Comparison of ENCODE assay signal across 9 mouse cellular contexts in the genomic region with DNA sequence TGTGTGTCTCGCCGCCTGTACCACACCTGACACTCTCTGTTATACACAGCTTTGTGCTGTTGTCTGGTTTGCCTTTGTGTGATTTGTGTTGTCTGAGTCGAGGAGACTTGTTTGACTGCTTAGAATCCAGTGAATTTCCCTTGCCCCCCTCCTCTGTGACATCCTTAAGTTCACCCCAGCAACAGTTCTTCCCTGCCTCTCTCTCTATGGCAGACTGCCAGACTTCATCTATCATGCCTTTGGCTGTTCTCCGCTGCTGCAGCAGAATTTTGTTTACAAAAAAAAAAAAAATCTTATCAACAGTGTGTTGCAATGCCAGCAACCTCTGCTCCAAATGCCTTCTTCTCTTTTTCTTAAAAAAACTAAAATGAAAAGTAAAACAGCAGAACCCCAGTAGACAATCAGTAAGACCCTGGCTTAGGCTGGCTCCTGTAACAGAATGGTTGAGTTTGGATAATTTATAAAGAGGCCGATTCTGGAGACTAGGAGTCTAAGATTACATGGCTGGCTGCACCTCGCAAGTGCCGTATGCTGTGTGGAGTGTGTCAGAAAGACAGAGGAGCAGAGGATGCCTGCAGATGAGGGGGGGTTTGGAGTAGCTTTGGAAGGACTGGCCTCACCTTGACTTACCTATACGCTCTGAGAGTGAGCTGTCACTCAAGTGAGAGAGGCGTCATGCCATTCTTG. TPM values are rescaled to one million over a fixed set of nuclear protein-coding genes. Genes with fewer than 3 reads are reported as not detected.
DNase-seq lines count a peak whose midpoint lies in the region; ATAC-seq and TF ChIP-seq lines count a peak whose summit lies in the region.
"Had no signal": no experiment of that assay in that cellular context is flagged by ENCODE, and none has a peak within 500 bp of the region (broad histone marks: within the 10 kb centered on the region; RNA-seq: fewer than 3 reads in every experiment).

No protein-coding gene starts in this region.

- no peak overlapping the region for H3K27ac ChIP-seq in embryonic facial prominence, embryonic 11.5 days (replicated peaks; ENCODE audit: low read depth, low read length)
- no peak overlapping the region for H3K27ac ChIP-seq in embryonic facial prominence, embryonic 10.5 days (replicated peaks)
- H3K27ac ChIP-seq in heart, postnatal 0 days (ENCODE audit: low read depth): no peak overlapping the region

- peak; percentile 20 for DNase-seq in embryonic facial prominence, embryonic 11.5 days (ENCODE audit: low spot score)
- DNase-seq in embryonic facial prominence, embryonic 10.5 days (ENCODE audit: low spot score): no peak
- DNase-seq in adrenal gland, adult 2 months: peak; percentile 78
- peak; percentile 43 for DNase-seq in heart, postnatal 0 days (ENCODE audit: low spot score)
- DNase-seq in kidney, postnatal 4 days: peak; percentile 52 to 68
- peak; percentile 26 for DNase-seq in skeletal muscle tissue, adult 2 months (ENCODE audit: low read depth, low spot score)
- DNase-seq in frontal cortex, postnatal 10 days (ENCODE audit: low spot score in 2 of 2): no peak
- no peak for DNase-seq in layer of hippocampus, postnatal 25 days (ENCODE audit: extremely low spot score in 1 of 2, low spot score in 1 of 2)

- no peak for TF ChIP-seq EP300 in heart, postnatal 0 days (IDR thresholded peaks at IDR 0.05; ENCODE audit: low read depth)

- no peaks in the 10 kb centered on the region for H3K9me3 ChIP-seq in embryonic facial prominence, embryonic 11.5 days (replicated peaks; ENCODE audit: control insufficient read depth, low read length)
- no peaks in the 10 kb centered on the region for H3K9me3 ChIP-seq in embryonic facial prominence, embryonic 10.5 days
- no peaks in the 10 kb centered on the region for H3K9me3 ChIP-seq in heart, postnatal 0 days (replicated peaks; ENCODE audit: control insufficient read depth, low read length)

- 67% methylated on average over 9 of the region's 9 CpGs for WGBS in embryonic facial prominence, embryonic 11.5 days
- 79% methylated on average over 9 of the region's 9 CpGs for WGBS in embryonic facial prominence, embryonic 10.5 days
- 55% methylated on average over 9 of the region's 9 CpGs for WGBS in heart, postnatal 0 days

- no peaks in the 10 kb centered on the region for H3K27me3 ChIP-seq in embryonic facial prominence, embryonic 11.5 days (ENCODE audit: control insufficient read depth, insufficient read depth, low read length)
- no peaks in the 10 kb centered on the region for H3K27me3 ChIP-seq in embryonic facial prominence, embryonic 10.5 days (replicated peaks; ENCODE audit: low read depth, poor library complexity, severe bottlenecking)
- H3K27me3 ChIP-seq in heart, postnatal 0 days (ENCODE audit: control insufficient read depth, insufficient read depth, low read length): no peaks in the 10 kb centered on the region

- H3K4me3 ChIP-seq in embryonic facial prominence, embryonic 11.5 days (ENCODE audit: low read depth, low read length): no peak overlapping the region
- no peak overlapping the region for H3K4me3 ChIP-seq in embryonic facial prominence, embryonic 10.5 days
- no peak overlapping the region for H3K4me3 ChIP-seq in heart, postnatal 0 days (ENCODE audit: low read depth, low read length)
- H3K4me3 ChIP-seq: myocyte had no signal

- no peak overlapping the region for H3K9ac ChIP-seq in embryonic facial prominence, embryonic 11.5 days (replicated peaks; ENCODE audit: low read length)
- H3K9ac ChIP-seq in heart, postnatal 0 days (replicated peaks; ENCODE audit: low read depth, low read length): no peak overlapping the region

- no peak for TF ChIP-seq CTCF in heart, postnatal 0 days (IDR thresholded peaks at IDR 0.05; ENCODE audit: low read depth)

- ATAC-seq in embryonic facial prominence, embryonic 11.5 days (replicated peaks; ENCODE audit: insufficient number of reproducible peaks, low FRiP score, low TSS enrichment, low read depth): no peak
- no peak for ATAC-seq in heart, postnatal 0 days (ENCODE audit: insufficient read depth, low read depth)

- no peak overlapping the region for H3K4me2 ChIP-seq in embryonic facial prominence, embryonic 11.5 days (ENCODE audit: low read depth, low read length)
- no peak overlapping the region for H3K4me2 ChIP-seq in heart, postnatal 0 days (ENCODE audit: low read depth, low read length)

- H3K4me1 ChIP-seq in embryonic facial prominence, embryonic 11.5 days (ENCODE audit: control insufficient read depth, insufficient read depth, low read length): no peaks in the 10 kb centered on the region
- H3K4me1 ChIP-seq in embryonic facial prominence, embryonic 10.5 days: no peaks in the 10 kb centered on the region
- peaks cover 7% of the 10 kb centered on the region; the same call in 1 of the 2 replicates for H3K4me1 ChIP-seq in heart, postnatal 0 days (ENCODE audit: control insufficient read depth, insufficient read depth)

- H3K36me3 ChIP-seq in embryonic facial prominence, embryonic 11.5 days (replicated peaks; ENCODE audit: control insufficient read depth, insufficient read depth, low read depth, low read length): no peaks in the 10 kb centered on the region
- no peaks in the 10 kb centered on the region for H3K36me3 ChIP-seq in embryonic facial prominence, embryonic 10.5 days (replicated peaks)
- H3K36me3 ChIP-seq in heart, postnatal 0 days (replicated peaks; ENCODE audit: control insufficient read depth, insufficient read depth, low read length): no peaks in the 10 kb centered on the region

RNA-seq across cellular contexts. Expression of a gene that starts 44.8 kb away (rescaled TPM):
- polyA plus RNA-seq in embryonic facial prominence, embryonic 11.5 days (2014; fragmentation: Nextera tagmentation; extraction: Ambion mirVana): 4.3 and 5.6 TPM in 2 replicates
- polyA plus RNA-seq in embryonic facial prominence, embryonic 10.5 days (2016; fragmentation: Nextera tagmentation; extraction: Ambion mirVana): 2.4 and 3.9 TPM in 2 replicates
- total RNA-seq in adrenal gland, adult 2 months (2021): 10 to 100 TPM in 1 of 2 experiments, 1 to 10 TPM in 1; 7.9 to 13.2 TPM
- 8.8 TPM in 2 replicates for polyA plus RNA-seq in adrenal gland, adult 2 months (2012; rRNA removed)
- total RNA-seq in heart, postnatal 0 days (2014; rRNA removed; ENCODE audit: low replicate concordance): 1.8 and 4.6 TPM in 2 replicates
- polyA plus RNA-seq in heart, postnatal 0 days (2015; fragmentation: Nextera tagmentation; extraction: Ambion mirVana): 2.9 and 3.1 TPM in 2 replicates
- 100 to 1,000 TPM; 102 to 109 TPM for total RNA-seq in layer of hippocampus, postnatal 25 days (2021)
- polyA plus RNA-seq: myocyte had no signal

Comparison
In these comparisons a context has a peak if more than half of its experiments do, and no peak if none do; other contexts are left out.
1. DNase-seq: peak in embryonic facial prominence, embryonic 11.5 days (single experiment), adrenal gland, adult 2 months (single experiment), heart, postnatal 0 days (single experiment), kidney, postnatal 4 days (2 of 2) and skeletal muscle tissue, adult 2 months (single experiment); none in embryonic facial prominence, embryonic 10.5 days (single experiment), frontal cortex, postnatal 10 days (0 of 2) and layer of hippocampus, postnatal 25 days (0 of 2).